In genomic region chr13:28942926-28943325, GRCm38 (mm10) we compare ENCODE assay signal across 12 mouse cellular contexts.
"Had no signal": no experiment of that assay in that cellular context is flagged by ENCODE, and none has a peak within 500 bp of the region (broad histone marks: within the 10 kb centered on the region; RNA-seq: fewer than 3 reads in every experiment).

No protein-coding gene starts in this region.

- H3K4me3 ChIP-seq: kidney, embryonic 15.5 days; limb, embryonic 13.5 days; midbrain, embryonic 15.5 days; neural tube, embryonic 13.5 days had no signal

- H3K27ac ChIP-seq: limb, embryonic 13.5 days; liver, embryonic 14.5 days had no signal

- H3K36me3 ChIP-seq: kidney, embryonic 15.5 days; midbrain, embryonic 15.5 days had no signal

- H3K27me3 ChIP-seq: kidney, embryonic 15.5 days; limb, embryonic 13.5 days; midbrain, embryonic 15.5 days; neural tube, embryonic 13.5 days had no signal

- DNase-seq: kidney, adult 18-20 months; kidney, postnatal 14 days; left cerebral cortex, postnatal 4 days; lung, adult 18-20 months; retina, postnatal 1 day; right cerebral cortex, postnatal 4 days; spleen, adult 18-20 months had no signal
